Mouse (Mus musculus) intestine, embryonic 16.5 days (tissue): Measurements from ENCODE around the gene Unc5a. TPM values are rescaled to one million over a fixed set of nuclear protein-coding genes. Genes with fewer than 3 reads are reported as not detected.

ENCODE experiments used
- ATAC-seq: fragments of 200-750 bp; cut with Nextera tagmentation; 2 replicates; pipeline ENCODE4 v1.8.0; 2017; ENCODE audit warnings: moderate TSS enrichment, moderate library complexity
- H3K27ac ChIP-seq: fragments of 300-500 bp; sonication (generic); 2 replicates; pipeline ENCODE4 v1.5.1; 2014; ENCODE audit warnings: mild to moderate bottlenecking, low read length
- H3K27me3 ChIP-seq: fragments of 300-500 bp; sonication (generic); replicated peaks from 2 replicates; pipeline ENCODE4 v1.6.1; 2014; ENCODE audit warnings: low read length, control low read depth, mixed read lengths; ENCODE audit not compliant: control insufficient read depth, insufficient read depth
- H3K36me3 ChIP-seq: fragments of 300-500 bp; sonication (generic); 2 replicates; pipeline ENCODE4 v1.6.1; 2014; ENCODE audit warnings: low read length, control low read depth; ENCODE audit not compliant: control insufficient read depth, insufficient read depth
- H3K4me1 ChIP-seq: fragments of 300-500 bp; sonication (generic); 2 replicates; pipeline ENCODE4 v1.6.1; 2014; ENCODE audit warnings: low read length, control low read depth, mixed read lengths; ENCODE audit not compliant: control insufficient read depth, insufficient read depth
- H3K4me2 ChIP-seq: fragments of 300-500 bp; sonication (generic); 2 replicates; pipeline ENCODE4 v1.6.1; 2014; ENCODE audit warnings: low read depth, low read length, control low read depth
- H3K4me3 ChIP-seq: fragments of 300-500 bp; sonication (generic); 2 replicates; pipeline ENCODE4 v1.5.1; 2014; ENCODE audit warnings: mild to moderate bottlenecking, low read length
- H3K9ac ChIP-seq: fragments of 300-500 bp; sonication (generic); 2 replicates; pipeline ENCODE4 v1.6.1; 2014; ENCODE audit warnings: low read depth, low read length
- H3K9me3 ChIP-seq: fragments of 300-500 bp; sonication (generic); 2 replicates; pipeline ENCODE4 v1.6.1; 2016; ENCODE audit warnings: low read length, control low read depth; ENCODE audit not compliant: control insufficient read depth
- WGBS: fragments of 180-500 bp; shearing (Covaris S2); extraction: QIAGEN DNeasy Blood & Tissue Kit; methylation state at CpG from one replicate; pipeline ENCODE4 v1.1.7; 2014; 5-methylcytosine and 5-hydroxymethylcytosine counted together
- polyA plus RNA-seq: library from polyadenylated mRNA; unstranded; fragments of >200 nt; fragmentation: Nextera tagmentation; extraction: Ambion mirVana; gene quantifications from 2 replicates; pipeline ENCODE4 v1.2.1, GENCODE M21; 2015

The Unc5a gene
- polyA plus RNA-seq, 1 experiment from 2014 or later = 1.4 TPM

DNA sequence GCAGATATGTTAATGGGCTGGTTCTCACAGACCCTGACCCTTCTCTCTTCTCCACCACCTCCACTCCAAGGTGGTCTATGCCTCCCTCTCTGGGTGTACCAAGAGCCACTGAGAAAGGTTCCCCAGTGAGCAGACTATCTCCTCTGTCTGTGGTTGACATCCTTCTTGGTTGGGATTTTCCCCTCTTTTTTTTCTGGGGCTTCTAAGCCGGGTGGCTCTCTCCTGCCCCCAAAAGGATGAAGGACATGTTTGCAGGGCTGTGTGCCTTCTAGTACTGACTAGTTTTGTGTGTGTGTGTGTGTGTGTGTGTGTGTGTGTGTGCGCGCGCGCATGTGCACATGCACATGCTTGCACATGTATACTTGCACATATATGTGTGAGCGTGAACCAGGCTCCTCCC lies 16.0 kb downstream of the Unc5a start:
- no peak overlapping the region for H3K4me3 ChIP-seq
- H3K27me3 ChIP-seq = no peaks in the 10 kb centered on the region
- no peaks in the 10 kb centered on the region for H3K36me3 ChIP-seq
- no peaks in the 10 kb centered on the region for H3K4me1 ChIP-seq
- WGBS = 86% methylated on average over 6 of the region's 6 CpGs
- ATAC-seq = no peak
- H3K27ac ChIP-seq = no peak overlapping the region
- H3K4me2 ChIP-seq = no peak overlapping the region
- no peaks in the 10 kb centered on the region for H3K9me3 ChIP-seq
- H3K9ac ChIP-seq = no peak overlapping the region

DNA sequence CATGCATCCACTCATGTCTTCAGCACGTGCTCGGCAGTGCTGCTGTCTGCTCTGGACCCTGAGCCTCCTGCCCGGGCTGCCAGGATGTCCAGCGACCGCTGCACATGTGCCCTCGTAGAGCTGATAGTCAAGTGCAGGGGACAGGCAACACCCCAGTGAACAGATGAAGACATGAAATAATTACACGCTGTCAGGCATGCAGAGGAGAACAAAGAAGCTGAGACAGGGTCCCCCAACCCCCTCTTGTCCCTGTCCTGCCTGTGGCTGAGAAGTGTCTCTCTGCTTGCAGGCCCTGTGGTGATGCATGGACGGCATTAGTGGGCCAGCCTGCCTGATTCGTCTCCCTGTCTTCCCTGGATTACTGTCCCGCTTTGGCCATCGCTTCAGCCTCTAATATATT lies 18.3 kb downstream of the Unc5a start:
- H3K27ac ChIP-seq = no peak overlapping the region
- H3K4me2 ChIP-seq = no peak overlapping the region
- H3K9me3 ChIP-seq = no peaks in the 10 kb centered on the region
- 74% methylated on average over 11 of the region's 11 CpGs for WGBS
- no peak for ATAC-seq
- no peaks in the 10 kb centered on the region for H3K27me3 ChIP-seq
- H3K4me1 ChIP-seq = no peaks in the 10 kb centered on the region; the same call in 1 of the 2 replicates
- H3K36me3 ChIP-seq = no peaks in the 10 kb centered on the region
- no peak overlapping the region for H3K9ac ChIP-seq
- no peak overlapping the region for H3K4me3 ChIP-seq

DNA sequence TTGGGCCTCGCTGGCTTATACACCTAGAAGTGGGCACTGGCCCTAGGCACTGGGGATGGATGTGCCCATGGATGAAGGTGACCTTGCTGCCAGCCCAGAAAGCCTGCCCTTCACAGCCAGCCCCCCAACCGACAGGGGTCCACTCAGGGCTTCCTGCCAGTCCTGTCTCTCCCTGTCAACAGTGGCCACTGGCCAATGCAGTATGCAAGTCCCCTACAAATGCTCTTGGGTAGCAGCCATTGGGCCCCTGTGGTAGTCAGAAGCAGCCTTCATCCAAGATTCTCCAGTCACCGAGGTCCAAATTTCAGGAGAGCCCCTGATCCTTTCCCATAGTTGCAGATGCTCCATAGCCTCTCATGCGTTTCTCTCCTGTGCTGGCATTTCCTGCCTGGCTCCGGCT lies 19.4 kb downstream of the Unc5a start:
- Histone ChIP-seq H3K4me2 (no peak overlapping the region), H3K27ac (no peak overlapping the region), H3K4me1 (no peaks in the 10 kb centered on the region; the same call in 1 of the 2 replicates), H3K9me3 (no peaks in the 10 kb centered on the region), H3K27me3 (no peaks in the 10 kb centered on the region), H3K4me3 (no peak overlapping the region), H3K36me3 (no peaks in the 10 kb centered on the region), H3K9ac (no peak overlapping the region)
- WGBS = 63% methylated on average over 5 of the region's 5 CpGs
- no peak for ATAC-seq

DNA sequence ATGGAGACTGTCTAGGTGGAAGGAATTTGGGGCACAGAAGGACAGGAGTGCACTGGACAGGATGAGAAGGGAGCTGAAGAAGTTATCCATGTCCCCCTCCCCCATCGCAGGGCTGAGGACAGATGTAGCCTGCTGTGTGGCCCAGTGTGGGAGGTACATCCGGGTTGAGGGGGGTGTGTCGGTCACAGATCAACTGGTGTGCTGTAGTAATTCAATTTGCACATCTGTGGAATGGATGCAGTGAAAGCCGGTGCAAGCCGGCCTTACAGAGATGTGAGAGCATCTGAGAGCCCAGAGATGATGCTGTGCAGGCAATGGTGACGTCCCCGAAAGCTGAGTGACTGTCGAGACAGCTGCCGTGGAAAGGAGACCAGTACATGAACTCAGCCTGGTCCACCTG lies 20.3 kb downstream of the Unc5a start:
- no peak overlapping the region for H3K4me2 ChIP-seq
- no peak overlapping the region for H3K9ac ChIP-seq
- H3K9me3 ChIP-seq = no peaks in the 10 kb centered on the region
- H3K4me1 ChIP-seq = no peaks in the 10 kb centered on the region; the same call in 1 of the 2 replicates
- H3K27me3 ChIP-seq = no peaks in the 10 kb centered on the region
- ATAC-seq = no peak
- 56% methylated on average over 9 of the region's 9 CpGs for WGBS
- H3K36me3 ChIP-seq = no peaks in the 10 kb centered on the region
- no peak overlapping the region for H3K27ac ChIP-seq
- no peak overlapping the region for H3K4me3 ChIP-seq

DNA sequence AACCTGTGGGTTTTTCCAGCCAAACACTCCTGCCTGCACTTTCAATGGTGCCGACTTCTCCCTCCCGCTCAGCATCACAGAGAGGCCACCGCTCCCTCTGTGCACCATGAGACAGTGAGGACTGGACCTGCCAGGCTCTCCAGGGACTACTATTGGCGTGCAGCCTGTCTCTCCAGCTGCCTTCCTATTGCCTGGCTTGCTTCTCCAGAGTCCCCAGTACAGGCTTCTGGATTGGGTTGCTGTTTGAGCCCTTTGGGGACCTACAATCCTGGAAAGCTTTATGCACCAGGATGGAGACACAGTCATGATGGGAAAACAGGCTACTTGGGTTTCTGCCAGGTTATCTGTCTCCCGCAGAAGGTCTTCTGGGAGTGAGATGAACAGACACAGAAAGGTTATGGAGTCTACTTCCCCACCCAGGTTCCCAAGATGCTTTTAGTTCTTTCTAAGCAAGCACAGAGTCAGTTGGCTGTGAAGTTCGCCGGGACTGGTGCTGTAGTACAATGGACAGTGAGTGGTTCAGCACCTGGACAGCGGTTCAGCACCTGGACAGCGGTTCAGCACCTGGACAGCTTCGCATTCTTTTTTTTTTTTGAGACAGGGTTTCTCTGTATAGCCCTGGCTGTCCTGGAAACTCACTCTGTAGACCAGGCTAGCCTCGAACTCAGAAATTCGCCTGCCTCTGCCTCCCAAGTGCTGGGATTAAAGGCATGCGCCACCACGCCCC lies 21.5 kb downstream of the Unc5a start:
- no peak overlapping the region for H3K4me2 ChIP-seq
- H3K27ac ChIP-seq = no peak overlapping the region
- no peaks in the 10 kb centered on the region for H3K9me3 ChIP-seq
- no peaks in the 10 kb centered on the region for H3K27me3 ChIP-seq
- ATAC-seq = no peak
- WGBS = 35% methylated on average over 14 of the region's 14 CpGs
- no peak overlapping the region for H3K4me3 ChIP-seq
- no peak overlapping the region for H3K9ac ChIP-seq
- H3K36me3 ChIP-seq = no peaks in the 10 kb centered on the region
- no peaks in the 10 kb centered on the region; the same call in 1 of the 2 replicates for H3K4me1 ChIP-seq

DNA sequence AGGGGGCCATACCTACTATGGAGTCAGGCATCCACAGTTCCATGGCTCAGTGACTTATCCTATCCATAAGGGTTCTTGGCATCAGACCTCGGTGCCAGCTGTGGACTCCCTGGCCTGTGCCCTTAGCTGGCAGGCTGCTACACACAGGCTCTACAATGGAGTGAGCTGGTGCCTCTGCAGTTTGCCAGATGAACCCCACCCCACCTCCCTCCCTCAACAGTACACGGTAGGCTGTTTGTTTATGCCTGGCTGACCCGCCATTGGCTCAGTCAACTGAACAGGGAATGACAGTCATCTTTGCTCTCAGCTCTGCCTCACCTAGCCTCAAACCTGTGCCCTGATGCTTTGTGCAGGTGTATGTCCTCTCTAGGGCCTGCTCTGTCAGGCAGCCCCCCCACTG lies 26.3 kb downstream of the Unc5a start:
- no peak overlapping the region for H3K4me3 ChIP-seq
- H3K9me3 ChIP-seq = no peaks in the 10 kb centered on the region
- H3K9ac ChIP-seq = no peak overlapping the region
- H3K4me2 ChIP-seq = no peak overlapping the region
- H3K4me1 ChIP-seq = no peaks in the 10 kb centered on the region; the same call in 1 of the 2 replicates
- WGBS = 53% methylated on average over 3 of the region's 3 CpGs
- ATAC-seq = no peak
- no peaks in the 10 kb centered on the region for H3K36me3 ChIP-seq
- no peak overlapping the region for H3K27ac ChIP-seq
- H3K27me3 ChIP-seq = no peaks in the 10 kb centered on the region

DNA sequence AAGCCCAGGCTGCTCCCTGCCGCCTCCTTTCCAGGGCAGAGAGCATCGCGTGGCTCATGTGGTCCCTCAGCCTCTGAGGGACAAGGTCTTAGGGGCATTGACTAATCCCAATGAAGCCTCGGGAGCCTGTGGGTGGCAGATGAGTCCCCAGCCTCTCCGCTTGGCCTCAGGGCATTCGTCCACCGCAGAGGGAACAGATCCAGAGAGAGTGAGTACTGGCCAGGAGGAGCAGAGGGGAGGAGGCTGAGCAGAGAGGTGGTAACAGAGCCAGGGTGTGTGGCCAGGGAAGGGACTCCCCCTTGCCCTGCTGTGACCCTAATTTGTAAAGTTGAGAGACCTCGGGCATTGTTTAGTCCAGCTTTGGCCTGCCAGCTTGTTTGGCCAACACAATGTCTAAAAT lies 29.6 kb downstream of the Unc5a start:
- Histone ChIP-seq H3K4me3 (no peak overlapping the region), H3K4me1 (no peaks in the 10 kb centered on the region), H3K27ac (no peak overlapping the region), H3K4me2 (no peak overlapping the region), H3K9me3 (no peaks in the 10 kb centered on the region), H3K36me3 (no peaks in the 10 kb centered on the region), H3K27me3 (no peaks in the 10 kb centered on the region), H3K9ac (no peak overlapping the region)
- ATAC-seq = no peak
- WGBS = 51% methylated on average over 8 of the region's 8 CpGs

DNA sequence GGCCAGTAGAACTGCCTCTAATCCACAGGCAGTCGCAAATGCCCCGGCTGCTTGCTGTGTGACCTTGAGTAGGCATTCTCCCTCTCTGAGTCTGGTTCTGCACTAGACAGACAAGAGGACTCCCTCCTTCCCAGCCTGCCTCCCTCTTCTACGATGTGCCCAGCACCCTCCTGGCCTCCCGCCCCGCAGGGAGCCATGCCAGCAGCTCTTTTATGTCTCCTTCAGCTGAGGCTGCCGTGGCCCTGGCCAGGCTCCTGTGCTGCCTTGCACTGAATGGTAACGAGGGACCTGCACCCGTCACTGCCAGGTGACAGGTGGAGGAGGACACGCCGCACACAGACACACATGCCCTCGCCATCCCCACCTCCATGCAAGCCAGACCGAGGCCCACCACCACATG lies 31.7 kb downstream of the Unc5a start:
- Histone ChIP-seq H3K4me2 (no peak overlapping the region), H3K36me3 (no peaks in the 10 kb centered on the region), H3K9ac (no peak overlapping the region), H3K9me3 (no peaks in the 10 kb centered on the region), H3K27ac (no peak overlapping the region), H3K4me3 (no peak overlapping the region), H3K27me3 (no peaks in the 10 kb centered on the region; the same call in 1 of the 2 replicates), H3K4me1 (no peaks in the 10 kb centered on the region)
- no peak for ATAC-seq
- 73% methylated on average over 12 of the region's 12 CpGs for WGBS

DNA sequence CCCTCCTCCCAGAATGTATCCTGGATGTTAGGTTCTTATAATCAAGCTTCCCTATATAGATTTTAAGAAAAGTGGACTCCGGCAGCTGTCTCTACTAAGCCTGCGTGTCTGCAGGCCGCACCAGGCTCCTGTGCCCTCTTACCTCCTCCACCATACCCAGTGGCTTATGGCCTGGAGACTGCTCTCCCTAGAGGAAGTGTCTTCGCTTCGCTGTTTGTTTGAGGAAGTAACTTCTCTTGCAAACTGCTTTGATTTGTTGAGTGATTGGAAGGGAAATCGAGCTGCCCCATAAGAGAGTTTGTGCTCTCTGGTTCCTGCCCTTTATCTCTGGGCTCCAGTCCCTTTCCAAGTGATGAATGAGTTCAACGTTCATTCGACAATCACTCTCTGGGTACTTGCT lies 33.8 kb downstream of the Unc5a start:
- no peaks in the 10 kb centered on the region for H3K9me3 ChIP-seq
- no peak overlapping the region for H3K9ac ChIP-seq
- no peaks in the 10 kb centered on the region for H3K36me3 ChIP-seq
- no peaks in the 10 kb centered on the region for H3K4me1 ChIP-seq
- 69% methylated on average over 8 of the region's 8 CpGs for WGBS
- no peak overlapping the region for H3K4me2 ChIP-seq
- ATAC-seq = no peak
- H3K27ac ChIP-seq = no peak overlapping the region
- no peaks in the 10 kb centered on the region; the same call in 1 of the 2 replicates for H3K27me3 ChIP-seq
- no peak overlapping the region for H3K4me3 ChIP-seq

DNA sequence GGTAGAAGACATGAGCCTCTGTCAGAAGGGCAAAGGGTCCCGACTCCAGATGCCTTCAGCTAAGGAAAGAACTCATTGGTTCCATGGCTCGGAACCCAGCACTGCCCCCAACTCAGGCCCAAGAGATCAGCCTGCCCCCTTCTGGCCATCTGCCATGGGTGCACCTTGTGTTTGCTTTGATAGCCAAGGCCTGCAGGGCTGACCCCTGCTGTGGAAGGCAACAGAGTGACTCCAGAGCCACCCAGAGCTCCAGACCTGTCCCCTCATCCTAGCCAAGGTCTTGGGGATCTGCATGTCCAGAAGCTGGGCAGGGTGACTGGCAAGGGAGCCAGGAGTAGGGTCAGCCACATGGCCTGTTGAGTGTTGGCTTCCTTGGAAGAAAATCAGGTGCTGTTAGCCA lies 34.4 kb downstream of the Unc5a start:
- H3K36me3 ChIP-seq = no peaks in the 10 kb centered on the region
- 61% methylated on average over 2 of the region's 2 CpGs for WGBS
- H3K27ac ChIP-seq = no peak overlapping the region
- H3K4me1 ChIP-seq = no peaks in the 10 kb centered on the region
- no peak overlapping the region for H3K4me2 ChIP-seq
- no peaks in the 10 kb centered on the region for H3K9me3 ChIP-seq
- no peak overlapping the region for H3K4me3 ChIP-seq
- no peak for ATAC-seq
- no peaks in the 10 kb centered on the region; the same call in 1 of the 2 replicates for H3K27me3 ChIP-seq
- H3K9ac ChIP-seq = no peak overlapping the region
